Mouse (Mus musculus) ES-E14 (cell line): ENCODE data around the gene Gm45194.

Source experiments
- CHD2 ChIP-seq: IDR thresholded peaks from 2 replicates; pipeline ENCODE4 v1.6.1; 2014; ENCODE audit warnings: mild to moderate bottlenecking, low read depth, low read length, inconsistent platforms
- HCFC1 ChIP-seq: IDR thresholded peaks from 2 replicates; pipeline ENCODE4 v1.6.1; 2012; ENCODE audit warnings: low read length, inconsistent platforms, borderline replicate concordance; ENCODE audit not compliant: insufficient read depth
- MAFK ChIP-seq: IDR thresholded peaks from 2 replicates; pipeline ENCODE4 v1.6.1; 2014; ENCODE audit warnings: mild to moderate bottlenecking, low read depth, low read length, inconsistent platforms; ENCODE audit not compliant: insufficient read depth

DNA sequence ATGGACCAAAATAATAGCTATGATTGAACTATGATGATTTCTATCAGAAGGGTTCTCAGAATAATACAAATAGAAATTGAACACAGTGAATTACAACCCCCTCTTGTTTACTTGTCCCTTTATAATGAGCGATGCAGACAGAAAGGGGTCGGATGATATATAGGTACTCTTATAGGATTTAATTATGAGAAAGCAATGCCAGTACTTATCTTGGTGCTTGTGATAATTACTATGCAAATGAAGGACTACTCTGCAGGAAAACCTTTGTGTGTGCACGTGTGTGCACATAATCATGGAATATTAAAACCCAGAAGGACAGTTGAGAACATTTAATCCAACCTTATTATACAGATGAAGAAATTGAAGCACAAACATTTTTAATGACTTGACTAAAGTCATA is 35.3 kb upstream of the Gm45194 start:
- TF ChIP-seq MAFK, result no peak
- TF ChIP-seq HCFC1, result no peak
- no peak for TF ChIP-seq CHD2
